Mouse (Mus musculus): ENCODE results near the gene Gja5.
A peak's percentile ranks its signal among the peaks of the same experiment; 100 is the strongest.

DNA sequence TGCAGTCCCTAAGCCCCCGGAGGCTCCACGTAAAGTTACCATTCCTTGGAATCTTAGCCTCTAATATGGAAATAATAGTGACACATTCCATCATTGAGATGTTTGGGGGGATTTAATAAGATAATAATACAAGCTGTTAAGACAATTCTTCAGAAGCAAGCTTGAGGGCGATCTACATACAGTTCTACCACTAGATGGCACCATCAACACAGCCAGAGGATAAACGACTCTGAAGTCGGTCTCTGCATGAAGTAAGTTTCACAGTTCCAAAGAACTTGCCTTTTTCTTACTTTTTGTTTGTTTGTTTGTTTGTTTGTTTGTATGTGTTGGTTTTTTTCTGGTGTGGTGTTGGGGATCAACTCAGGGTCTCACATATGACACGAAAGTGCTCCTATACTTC is 31.7 kb downstream of the Gja5 start:
- TF ChIP-seq CTCF (conservative IDR thresholded peaks at IDR 0.05; ENCODE audit: low read length) (peak; percentile 82), NANOG (IDR thresholded peaks at IDR 0.05; ENCODE audit: borderline replicate concordance, low read length) (no peak)
